Mouse (Mus musculus) liver, embryonic 16.5 days (tissue): ENCODE data around the gene Snrnp48. TPM values are rescaled to one million over a fixed set of nuclear protein-coding genes. Genes with fewer than 3 reads are reported as not detected.

Experiments
- ATAC-seq: fragments of 200-750 bp; cut with Nextera tagmentation; 2 replicates; pipeline ENCODE4 v1.8.0; 2017; ENCODE audit warnings: low read depth, mild to moderate bottlenecking, moderate number of reproducible peaks, moderate library complexity
- H3K27ac ChIP-seq: fragments of 300-500 bp; sonication (generic); 2 replicates; pipeline ENCODE4 v1.5.1; 2014; ENCODE audit warnings: mild to moderate bottlenecking, low read length
- H3K27me3 ChIP-seq: fragments of 300-500 bp; sonication (generic); 2 replicates; pipeline ENCODE4 v1.6.1; 2014; ENCODE audit warnings: low read depth, low read length, mixed read lengths; ENCODE audit not compliant: control insufficient read depth, insufficient read depth
- H3K36me3 ChIP-seq: fragments of 300-500 bp; sonication (generic); 2 replicates; pipeline ENCODE4 v1.6.1; 2014; ENCODE audit warnings: mild to moderate bottlenecking; ENCODE audit not compliant: control insufficient read depth, insufficient read depth
- H3K4me1 ChIP-seq: fragments of 300-500 bp; sonication (generic); 2 replicates; pipeline ENCODE4 v1.6.1; 2014; ENCODE audit warnings: low read depth, low read length, mixed read lengths; ENCODE audit not compliant: control insufficient read depth
- H3K4me2 ChIP-seq: fragments of 300-500 bp; sonication (generic); 2 replicates; pipeline ENCODE4 v1.6.1; 2014; ENCODE audit warnings: low read depth, low read length, mixed read lengths
- H3K4me3 ChIP-seq: fragments of 300-500 bp; sonication (generic); 2 replicates; pipeline ENCODE4 v1.5.1; 2014; ENCODE audit warnings: low read depth, mild to moderate bottlenecking, low read length
- H3K9ac ChIP-seq: fragments of 300-500 bp; sonication (generic); 2 replicates; pipeline ENCODE4 v1.6.1; 2014; ENCODE audit warnings: low read depth, low read length
- H3K9me3 ChIP-seq: fragments of 300-500 bp; sonication (generic); replicated peaks from 2 replicates; pipeline ENCODE4 v1.6.1; 2016; ENCODE audit warnings: low read length; ENCODE audit not compliant: control insufficient read depth
- WGBS: fragments of 180-500 bp; shearing (Covaris S2); extraction: QIAGEN DNeasy Blood & Tissue Kit; methylation state at CpG from one replicate; pipeline ENCODE4 v1.1.7; 2014; ENCODE audit not compliant: insufficient replicate concordance; 5-methylcytosine and 5-hydroxymethylcytosine counted together
- polyA plus RNA-seq: library from polyadenylated mRNA; unstranded; fragments of >200 nt; fragmentation: Nextera tagmentation; extraction: Ambion mirVana; gene quantifications from 2 replicates; pipeline ENCODE4 v1.2.1, GENCODE M21; 2015

Gene Snrnp48
- polyA plus RNA-seq, 1 experiment from 2014 or later = 10.7 TPM

DNA sequence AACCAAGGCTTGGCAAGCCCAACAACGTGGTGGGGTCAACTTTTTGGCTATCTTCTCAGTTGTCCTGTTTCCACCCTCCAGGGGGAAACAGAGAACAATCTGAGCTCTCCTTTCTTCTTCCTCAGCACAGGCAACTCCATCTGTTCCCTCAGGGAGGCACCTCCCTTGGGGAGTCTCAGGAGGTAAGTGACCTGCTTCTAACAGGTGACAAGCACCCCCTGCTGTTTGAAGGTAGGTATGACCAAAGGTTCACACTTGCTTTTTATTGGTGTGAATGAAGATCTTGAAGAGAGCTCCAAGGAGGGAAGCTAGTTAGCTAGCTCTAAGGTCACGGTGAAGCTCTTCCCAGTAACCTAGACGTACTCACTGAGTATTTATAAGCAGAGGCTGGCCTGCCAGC lies 30.6 kb downstream of the Snrnp48 start:
- no peak overlapping the region for H3K9ac ChIP-seq
- H3K27me3 ChIP-seq = no peaks in the 10 kb centered on the region
- H3K27ac ChIP-seq = no peak overlapping the region
- H3K36me3 ChIP-seq = no peaks in the 10 kb centered on the region
- no peak overlapping the region for H3K4me3 ChIP-seq
- H3K4me2 ChIP-seq = no peak overlapping the region
- no peaks in the 10 kb centered on the region for H3K9me3 ChIP-seq
- WGBS = 58% methylated on average over 3 of the region's 3 CpGs
- no peaks in the 10 kb centered on the region for H3K4me1 ChIP-seq
- ATAC-seq = no peak

DNA sequence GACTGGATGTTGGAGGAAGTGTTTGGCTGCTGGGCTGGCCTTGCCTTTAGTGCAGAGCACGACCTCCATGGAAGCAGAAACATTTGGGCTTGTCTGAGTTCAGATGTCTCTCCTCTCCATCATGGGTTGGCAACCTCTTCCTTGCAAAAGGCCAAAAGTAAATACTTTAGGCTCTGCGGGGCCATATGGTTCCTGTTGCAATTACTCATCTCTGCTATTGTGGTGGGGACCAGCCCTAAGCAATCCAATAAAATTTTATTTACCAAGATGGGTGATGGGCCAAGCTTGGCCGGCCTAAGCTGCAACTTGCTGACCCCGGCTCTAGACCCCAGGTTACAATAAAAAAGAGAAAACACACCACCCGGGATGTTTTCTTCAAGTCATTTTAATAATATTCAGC lies 43.4 kb downstream of the Snrnp48 start:
- Histone ChIP-seq H3K27me3 (no peaks in the 10 kb centered on the region), H3K27ac (no peak overlapping the region), H3K4me3 (no peak overlapping the region), H3K9me3 (no peaks in the 10 kb centered on the region), H3K4me2 (no peak overlapping the region), H3K9ac (no peak overlapping the region), H3K4me1 (no peaks in the 10 kb centered on the region), H3K36me3 (no peaks in the 10 kb centered on the region)
- ATAC-seq = no peak
- 47% methylated on average over 5 of the region's 5 CpGs for WGBS

DNA sequence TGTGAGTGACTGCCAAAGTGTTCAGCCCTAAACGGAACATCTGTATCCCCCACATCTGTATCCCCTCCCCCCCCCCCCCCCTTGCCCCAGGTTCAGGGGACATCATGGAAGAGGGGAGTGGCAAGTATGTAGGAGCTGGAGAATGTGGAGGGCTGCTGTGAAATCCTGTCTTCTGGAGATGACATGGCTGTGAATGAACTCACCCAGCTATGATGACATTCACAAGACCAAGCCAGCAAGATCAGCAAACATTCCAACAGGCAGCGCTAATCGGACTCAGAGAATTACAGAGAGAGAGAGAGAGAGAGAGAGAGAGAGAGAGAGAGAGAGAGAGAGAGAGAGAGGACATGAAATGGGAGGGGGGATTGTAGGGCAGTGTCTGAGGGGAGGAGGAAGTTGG lies 46.5 kb downstream of the Snrnp48 start:
- no peaks in the 10 kb centered on the region for H3K9me3 ChIP-seq
- H3K27me3 ChIP-seq = no peaks in the 10 kb centered on the region
- no peaks in the 10 kb centered on the region for H3K4me1 ChIP-seq
- WGBS = 75% methylated on average over 3 of the region's 3 CpGs
- no peak overlapping the region for H3K27ac ChIP-seq
- no peak overlapping the region for H3K4me2 ChIP-seq
- no peak overlapping the region for H3K4me3 ChIP-seq
- no peaks in the 10 kb centered on the region for H3K36me3 ChIP-seq
- no peak overlapping the region for H3K9ac ChIP-seq
- no peak for ATAC-seq

DNA sequence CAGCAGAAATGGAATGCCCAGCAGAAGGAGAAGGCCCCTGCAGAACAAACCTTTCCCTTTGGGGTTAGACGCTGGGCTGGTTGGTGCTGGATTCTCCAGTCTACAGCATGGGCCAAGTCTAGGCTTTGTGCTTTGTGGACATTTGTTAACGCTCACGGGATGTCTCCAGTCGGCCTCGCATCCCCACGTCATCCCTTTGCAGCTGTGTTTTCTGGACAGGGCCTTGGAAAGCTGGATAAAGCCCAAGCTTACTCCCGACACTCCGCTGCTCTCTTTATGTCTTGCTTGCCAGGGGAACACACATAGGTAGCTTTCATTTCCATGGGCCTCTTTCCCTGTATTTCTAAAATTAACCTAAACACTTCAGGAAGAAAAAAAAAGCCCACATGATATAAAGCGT lies 49.0 kb downstream of the Snrnp48 start:
- H3K27ac ChIP-seq = no peak overlapping the region
- no peaks in the 10 kb centered on the region for H3K4me1 ChIP-seq
- no peaks in the 10 kb centered on the region for H3K9me3 ChIP-seq
- H3K4me2 ChIP-seq = no peak overlapping the region
- no peaks in the 10 kb centered on the region for H3K27me3 ChIP-seq
- H3K36me3 ChIP-seq = no peaks in the 10 kb centered on the region
- no peak overlapping the region for H3K4me3 ChIP-seq
- no peak for ATAC-seq
- no peak overlapping the region for H3K9ac ChIP-seq
- 73% methylated on average over 9 of the region's 9 CpGs for WGBS

DNA sequence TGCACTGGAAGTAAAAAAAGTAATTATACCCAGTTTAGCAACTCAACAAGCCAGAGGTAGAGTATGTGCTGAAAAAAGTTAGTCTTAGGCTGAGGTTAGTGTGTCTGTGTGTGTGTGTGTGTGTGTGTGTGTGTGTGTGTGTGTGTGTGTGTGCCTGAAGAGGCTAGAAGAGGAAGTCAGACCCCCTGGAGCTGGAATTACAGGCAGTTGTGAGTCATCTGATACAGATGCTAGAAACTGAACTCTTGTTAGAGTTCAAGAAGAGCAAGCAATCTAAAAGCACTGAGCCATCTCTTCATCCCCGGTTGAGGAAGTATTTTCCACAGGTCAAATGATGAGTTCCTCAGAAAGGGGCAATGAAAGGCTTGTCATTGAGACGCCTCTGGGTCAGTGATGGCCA lies 54.2 kb downstream of the Snrnp48 start:
- WGBS = 42% methylated on average over 2 of the region's 2 CpGs
- Histone ChIP-seq H3K27ac (no peak overlapping the region), H3K4me1 (no peaks in the 10 kb centered on the region), H3K27me3 (no peaks in the 10 kb centered on the region), H3K9ac (no peak overlapping the region), H3K4me2 (no peak overlapping the region), H3K36me3 (no peaks in the 10 kb centered on the region), H3K4me3 (no peak overlapping the region), H3K9me3 (no peaks in the 10 kb centered on the region)
- no peak for ATAC-seq

DNA sequence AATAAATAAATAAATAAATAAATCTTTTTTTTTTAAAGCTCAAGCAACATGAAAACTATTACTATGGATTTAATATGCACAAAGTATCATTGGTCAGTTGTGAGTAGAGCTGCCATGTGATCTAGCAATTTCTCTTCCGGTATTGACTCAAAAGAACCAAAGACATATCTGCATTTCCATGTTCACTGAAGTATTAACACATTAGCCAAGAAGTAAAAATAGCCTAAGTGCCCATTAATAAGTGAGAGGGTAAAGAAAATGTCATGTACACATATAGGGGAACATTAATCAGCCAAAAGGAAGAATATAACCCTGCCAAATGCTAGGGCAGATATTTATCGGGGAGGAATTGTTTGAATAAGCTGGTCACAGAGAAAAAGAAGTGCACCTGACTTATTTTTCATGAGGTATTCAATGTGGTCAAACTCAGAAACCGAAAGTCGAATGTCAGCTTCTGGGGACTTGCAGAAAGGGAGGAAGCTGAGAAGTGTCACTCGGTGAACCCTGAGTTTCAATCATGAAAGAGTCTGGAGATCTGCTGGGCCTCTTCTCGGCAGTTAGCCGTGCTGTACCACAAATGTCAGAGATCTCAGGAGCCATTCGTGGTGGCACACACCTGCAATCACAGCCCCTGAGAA lies 64.4 kb downstream of the Snrnp48 start:
- no peak for ATAC-seq
- Histone ChIP-seq H3K27ac (no peak overlapping the region), H3K4me3 (no peak overlapping the region), H3K36me3 (no peaks in the 10 kb centered on the region), H3K9ac (no peak overlapping the region), H3K4me2 (no peak overlapping the region), H3K4me1 (no peaks in the 10 kb centered on the region), H3K9me3 (no peaks in the 10 kb centered on the region), H3K27me3 (no peaks in the 10 kb centered on the region)
- 62% methylated on average over 8 of the region's 8 CpGs for WGBS

DNA sequence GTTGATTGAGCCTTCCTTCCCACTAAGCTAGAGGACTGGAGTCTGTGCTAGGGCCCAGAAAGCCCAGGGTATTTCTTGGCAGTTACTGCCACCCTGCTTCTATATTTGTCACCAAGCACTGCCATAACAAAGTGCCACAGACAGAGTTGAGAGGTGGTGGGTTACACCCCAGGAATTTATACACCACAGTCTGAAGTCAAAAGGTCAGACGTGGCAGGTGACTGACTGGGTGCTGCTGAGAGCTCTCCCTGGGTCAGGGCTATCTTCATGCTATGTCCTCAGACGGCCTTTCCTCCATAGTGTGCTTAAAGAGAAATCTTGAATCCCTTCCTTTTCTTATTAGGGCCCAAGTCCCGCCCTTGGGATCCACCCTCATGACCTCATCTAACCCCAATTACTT lies 67.9 kb downstream of the Snrnp48 start:
- Histone ChIP-seq H3K36me3 (no peaks in the 10 kb centered on the region), H3K27me3 (no peaks in the 10 kb centered on the region), H3K4me1 (no peaks in the 10 kb centered on the region), H3K4me3 (no peak overlapping the region), H3K27ac (no peak overlapping the region), H3K9me3 (no peaks in the 10 kb centered on the region), H3K4me2 (no peak overlapping the region), H3K9ac (no peak overlapping the region)
- 44% methylated on average over 3 of the region's 3 CpGs for WGBS
- ATAC-seq = no peak

Other genes with a start within 250 kb of the Snrnp48 start
- 67.7 and 69.3 TPM in 2 replicates for gene Ssr1, start 210.7 kb upstream of the Snrnp48 start, polyA plus RNA-seq
- 18.1 and 18.8 TPM in 2 replicates for gene Riok1, start 167.9 kb upstream of the Snrnp48 start, polyA plus RNA-seq
- 0.25 and 0.40 TPM in 2 replicates for gene Cage1, start 167.9 kb upstream of the Snrnp48 start, polyA plus RNA-seq
- 2.1 and 2.2 TPM in 2 replicates for gene Dsp, start 53.6 kb upstream of the Snrnp48 start, polyA plus RNA-seq
- 0.11 and 0.12 TPM in 2 replicates for gene Bmp6, start 140.2 kb downstream of the Snrnp48 start, polyA plus RNA-seq